Mouse (Mus musculus): ENCODE measurements around the gene Krt83. TPM values are rescaled to one million over a fixed set of nuclear protein-coding genes. Genes with fewer than 3 reads are reported as not detected.

Gene Krt83
- polyA plus RNA-seq, 1 experiment from 2014 or later, result 0.07 TPM

- Histone ChIP-seq H3K4me1 (peaks cover 13% of the 10 kb centered on the region), H3K27ac (replicated peaks) (no peak overlapping the region), H3K27me3 (ENCODE audit: low read depth, poor library complexity, severe bottlenecking) (no peaks in the 10 kb centered on the region), H3K9me3 (replicated peaks) (no peaks in the 10 kb centered on the region), H3K36me3 (no peaks in the 10 kb centered on the region), H3K4me3 (no peak overlapping the region)
- WGBS, result 87% methylated on average over 1 of the region's 1 CpGs
- no peak for DNase-seq (ENCODE audit: low spot score)
Measured at GRCm38 (mm10) chr15:101494203-101494602, 2.9 kb upstream of the Krt83 start.

GRCm38 (mm10) chr15:101493713-101494112, 2.4 kb upstream of the Krt83 start:
- WGBS, result 88% methylated on average over 6 of the region's 6 CpGs
- Histone ChIP-seq H3K36me3 (no peaks in the 10 kb centered on the region), H3K9me3 (replicated peaks) (no peaks in the 10 kb centered on the region), H3K27ac (replicated peaks) (no peak overlapping the region), H3K4me1 (peaks cover 13% of the 10 kb centered on the region), H3K27me3 (ENCODE audit: low read depth, poor library complexity, severe bottlenecking) (no peaks in the 10 kb centered on the region), H3K4me3 (no peak overlapping the region)
- DNase-seq (ENCODE audit: low spot score), result no peak

GRCm38 (mm10) chr15:101492718-101493117, 1.4 kb upstream of the Krt83 start:
- H3K27me3 ChIP-seq (ENCODE audit: low read depth, poor library complexity, severe bottlenecking), result no peaks in the 10 kb centered on the region
- no peak for DNase-seq (ENCODE audit: low spot score)
- H3K36me3 ChIP-seq, result no peaks in the 10 kb centered on the region
- no peak overlapping the region for H3K4me3 ChIP-seq
- 85% methylated on average over 8 of the region's 8 CpGs for WGBS
- H3K9me3 ChIP-seq (replicated peaks), result no peaks in the 10 kb centered on the region
- H3K4me1 ChIP-seq, result peaks cover 13% of the 10 kb centered on the region
- H3K27ac ChIP-seq (replicated peaks), result no peak overlapping the region

GRCm38 (mm10) chr15:101485911-101486635, 5.2 kb downstream of the Krt83 start:
- H3K4me3 ChIP-seq, result no peak overlapping the region
- H3K9me3 ChIP-seq (replicated peaks), result no peaks in the 10 kb centered on the region
- peaks cover 8% of the 10 kb centered on the region for H3K4me1 ChIP-seq
- 85% methylated on average over 11 of the region's 11 CpGs for WGBS
- no peak for DNase-seq (ENCODE audit: low spot score)
- H3K36me3 ChIP-seq, result no peaks in the 10 kb centered on the region
- H3K27me3 ChIP-seq (ENCODE audit: low read depth, poor library complexity, severe bottlenecking), result peaks cover under 1% of the 10 kb centered on the region; the same call in 1 of the 2 replicates
- H3K27ac ChIP-seq (replicated peaks), result no peak overlapping the region

GRCm38 (mm10) chr15:101484939-101485338, 6.4 kb downstream of the Krt83 start:
- H3K36me3 ChIP-seq, result no peaks in the 10 kb centered on the region
- H3K4me3 ChIP-seq, result no peak overlapping the region
- H3K9me3 ChIP-seq (replicated peaks), result no peaks in the 10 kb centered on the region
- DNase-seq (ENCODE audit: low spot score), result no peak
- peaks cover 10% of the 10 kb centered on the region for H3K27me3 ChIP-seq (ENCODE audit: low read depth, poor library complexity, severe bottlenecking)
- WGBS, result 93% methylated on average over 1 of the region's 1 CpGs
- H3K27ac ChIP-seq (replicated peaks), result no peak overlapping the region
- peaks cover 4% of the 10 kb centered on the region; the same call in 1 of the 2 replicates for H3K4me1 ChIP-seq

GRCm38 (mm10) chr15:101483646-101484045, 7.7 kb downstream of the Krt83 start:
- no peaks in the 10 kb centered on the region for H3K36me3 ChIP-seq
- H3K27me3 ChIP-seq (ENCODE audit: low read depth, poor library complexity, severe bottlenecking), result peaks cover 23% of the 10 kb centered on the region
- H3K27ac ChIP-seq (replicated peaks), result no peak overlapping the region
- DNase-seq (ENCODE audit: low spot score), result no peak
- WGBS, result 82% methylated on average over 1 of the region's 1 CpGs
- peaks cover 16% of the 10 kb centered on the region for H3K4me1 ChIP-seq
- H3K9me3 ChIP-seq (replicated peaks), result no peaks in the 10 kb centered on the region
- no peak overlapping the region for H3K4me3 ChIP-seq

GRCm38 (mm10) chr15:101482056-101482455, 9.3 kb downstream of the Krt83 start:
- Histone ChIP-seq H3K27ac (replicated peaks) (no peak overlapping the region), H3K9me3 (replicated peaks) (no peaks in the 10 kb centered on the region), H3K4me3 (no peak overlapping the region), H3K36me3 (no peaks in the 10 kb centered on the region), H3K27me3 (ENCODE audit: low read depth, poor library complexity, severe bottlenecking) (peaks cover 38% of the 10 kb centered on the region), H3K4me1 (peaks cover 16% of the 10 kb centered on the region)
- WGBS, result 39% methylated on average over 4 of the region's 4 CpGs
- DNase-seq (ENCODE audit: low spot score), result no peak

- WGBS, result 41% methylated on average over 11 of the region's 11 CpGs
- Histone ChIP-seq H3K27ac (replicated peaks) (peak overlapping the region; percentile 73), H3K36me3 (no peaks in the 10 kb centered on the region), H3K4me1 (peaks cover 12% of the 10 kb centered on the region), H3K27me3 (ENCODE audit: low read depth, poor library complexity, severe bottlenecking) (peaks cover 38% of the 10 kb centered on the region), H3K4me3 (peak overlapping the region; percentile 52), H3K9me3 (replicated peaks) (no peaks in the 10 kb centered on the region)
- DNase-seq (ENCODE audit: low spot score), result peak; percentile 43
Measured at GRCm38 (mm10) chr15:101479666-101480060, 11.6 kb downstream of the Krt83 start.

GRCm38 (mm10) chr15:101479007-101479665, 12.2 kb downstream of the Krt83 start:
- WGBS, result 11% methylated on average over 31 of the region's 31 CpGs
- no peaks in the 10 kb centered on the region for H3K36me3 ChIP-seq
- H3K4me3 ChIP-seq, result peak overlapping the region; percentile 52
- DNase-seq (ENCODE audit: low spot score), result peak; percentile 75
- no peaks in the 10 kb centered on the region for H3K9me3 ChIP-seq (replicated peaks)
- peaks cover 38% of the 10 kb centered on the region for H3K27me3 ChIP-seq (ENCODE audit: low read depth, poor library complexity, severe bottlenecking)
- peaks cover 12% of the 10 kb centered on the region for H3K4me1 ChIP-seq
- H3K27ac ChIP-seq (replicated peaks), result peak overlapping the region; percentile 73

GRCm38 (mm10) chr15:101472952-101473528, 18.3 kb downstream of the Krt83 start, which contains the start of gene Krt86:
Gene Krt86 (plus strand): TSS chr15:101473478.
- 40% methylated on average over 10 of the region's 10 CpGs for WGBS
- no peak within 1 kb of the TSS for H3K27ac ChIP-seq (replicated peaks)
- H3K27me3 ChIP-seq (ENCODE audit: low read depth, poor library complexity, severe bottlenecking), result peaks cover 8% of the 10 kb centered on the region
- no peaks in the 10 kb centered on the region for H3K36me3 ChIP-seq
- no peak within 1 kb of the TSS for H3K4me3 ChIP-seq
- no peaks in the 10 kb centered on the region for H3K4me1 ChIP-seq
- no peaks in the 10 kb centered on the region for H3K9me3 ChIP-seq (replicated peaks)
- DNase-seq (ENCODE audit: low spot score), result no peak

GRCm38 (mm10) chr15:101469093-101469492, 22.2 kb downstream of the Krt83 start:
- no peak for DNase-seq (ENCODE audit: low spot score)
- WGBS, result 87% methylated on average over 4 of the region's 4 CpGs
- no peak overlapping the region for H3K4me3 ChIP-seq

GRCm38 (mm10) chr15:101463651-101464050, 27.7 kb downstream of the Krt83 start, which contains the start of gene Krt81:
Gene Krt81 (minus strand): TSS chr15:101463751.
- no peak for DNase-seq (ENCODE audit: low spot score)
- Histone ChIP-seq H3K36me3 (no peaks in the 10 kb centered on the region), H3K4me3 (no peak within 1 kb of the TSS), H3K4me1 (peaks cover 5% of the 10 kb centered on the region), H3K27me3 (ENCODE audit: low read depth, poor library complexity, severe bottlenecking) (no peaks in the 10 kb centered on the region), H3K27ac (replicated peaks) (no peak within 1 kb of the TSS), H3K9me3 (replicated peaks) (no peaks in the 10 kb centered on the region)
- 86% methylated on average over 13 of the region's 13 CpGs for WGBS

More at GRCm38 (mm10) chr15:101469093-101469492, 22.2 kb downstream of the Krt83 start:
- H3K27me3 ChIP-seq (ENCODE audit: low read depth, poor library complexity, severe bottlenecking), result no peaks in the 10 kb centered on the region
- no peaks in the 10 kb centered on the region for H3K4me1 ChIP-seq
- H3K27ac ChIP-seq (replicated peaks), result no peak overlapping the region
- H3K9me3 ChIP-seq (replicated peaks), result no peaks in the 10 kb centered on the region
- no peaks in the 10 kb centered on the region for H3K36me3 ChIP-seq

GRCm38 (mm10) chr15:101459283-101459682, 32.0 kb downstream of the Krt83 start:
- peaks cover 7% of the 10 kb centered on the region; the same call in 1 of the 2 replicates for H3K9me3 ChIP-seq (replicated peaks)
- WGBS, result 78% methylated on average over 14 of the region's 14 CpGs
- DNase-seq (ENCODE audit: low spot score), result no peak

More at GRCm38 (mm10) chr15:101459283-101459682, 32.0 kb downstream of the Krt83 start:
- no peak overlapping the region for H3K4me3 ChIP-seq
- no peaks in the 10 kb centered on the region for H3K27me3 ChIP-seq (ENCODE audit: low read depth, poor library complexity, severe bottlenecking)
- H3K27ac ChIP-seq (replicated peaks), result no peak overlapping the region
- H3K36me3 ChIP-seq, result no peaks in the 10 kb centered on the region
- peaks cover 11% of the 10 kb centered on the region for H3K4me1 ChIP-seq

Data from midbrain, embryonic 10.5 days (tissue).